In genomic region chr8:124721862-124722515, GRCm38 (mm10) we compare ENCODE assay signal across 7 mouse cellular contexts. TPM values are rescaled to one million over a fixed set of nuclear protein-coding genes. Genes with fewer than 3 reads are reported as not detected.
A peak's percentile ranks its signal among the peaks of the same experiment; 100 is the strongest.
DNase-seq lines count a peak whose midpoint lies in the region; ATAC-seq lines count a peak whose summit lies in the region.

Ttc13 (minus strand) TSS chr8:124721983.
Arv1 (plus strand) TSS chr8:124722139.

- peak; percentile 98 for DNase-seq in adrenal gland, adult 2 months
- peak; percentile 95 for DNase-seq in embryo, embryonic 11.5 days (ENCODE audit: low read depth, low spot score)
- peak; percentile 90 to 95 for DNase-seq in gastrocnemius, postnatal 36 days
- DNase-seq in left cerebral cortex, postnatal 25 days (ENCODE audit: low spot score in 2 of 2) = peak; percentile 96 to 97
- peak; percentile 94 for DNase-seq in midbrain, embryonic 10.5 days (ENCODE audit: low spot score)
- peak; percentile 89 for DNase-seq in right cerebral cortex, postnatal 4 days

- H3K4me3 ChIP-seq in intestine, embryonic 15.5 days (replicated peaks) = peak within 1 kb of the TSS; percentile 97
- peak within 1 kb of the TSS; percentile 98 for H3K4me3 ChIP-seq in midbrain, embryonic 10.5 days

- H3K4me2 ChIP-seq in intestine, embryonic 15.5 days (replicated peaks) = peak within 1 kb of the TSS; percentile 83

- no peaks in the 10 kb centered on the region for H3K9me3 ChIP-seq in intestine, embryonic 15.5 days
- H3K9me3 ChIP-seq in midbrain, embryonic 10.5 days (replicated peaks) = no peaks in the 10 kb centered on the region

- peak within 1 kb of the TSS; percentile 85 for H3K9ac ChIP-seq in intestine, embryonic 15.5 days

- peak within 1 kb of the TSS; percentile 48; the same call in 1 of the 2 replicates for H3K27ac ChIP-seq in intestine, embryonic 15.5 days
- H3K27ac ChIP-seq in midbrain, embryonic 10.5 days (replicated peaks) = peak within 1 kb of the TSS; percentile 91

- peaks cover 21% of the 10 kb centered on the region for H3K4me1 ChIP-seq in intestine, embryonic 15.5 days (replicated peaks)
- H3K4me1 ChIP-seq in midbrain, embryonic 10.5 days = peaks cover 28% of the 10 kb centered on the region

- no peaks in the 10 kb centered on the region for H3K27me3 ChIP-seq in intestine, embryonic 15.5 days (replicated peaks)
- H3K27me3 ChIP-seq in midbrain, embryonic 10.5 days (ENCODE audit: low read depth, poor library complexity, severe bottlenecking) = no peaks in the 10 kb centered on the region

- intact Hi-C loops in gastrocnemius, postnatal 36 days (cut with DNase I) = no loop called here
- intact Hi-C loops in left cerebral cortex, postnatal 25 days (cut with DNase I) = no loop called here

- WGBS in intestine, embryonic 15.5 days = under 1% methylated on average over 59 of the region's 59 CpGs
- under 1% methylated on average over 55 of the region's 59 CpGs for WGBS in midbrain, embryonic 10.5 days

- ATAC-seq in intestine, embryonic 15.5 days = peak; percentile 100

- no peaks in the 10 kb centered on the region for H3K36me3 ChIP-seq in intestine, embryonic 15.5 days
- H3K36me3 ChIP-seq in midbrain, embryonic 10.5 days = peaks cover 34% of the 10 kb centered on the region

RNA-seq across cellular contexts. Expression of gene Ttc13, which starts in this region (rescaled TPM):
- 10 to 100 TPM; 36.4 to 43.3 TPM for total RNA-seq in adrenal gland, adult 2 months (2021)
- 14.6 and 16.6 TPM in 2 replicates for polyA plus RNA-seq in adrenal gland, adult 2 months (2012; rRNA removed)
- 10 to 100 TPM; 15.6 to 18.5 TPM for total RNA-seq in gastrocnemius, postnatal 36 days (2021)
- polyA plus RNA-seq in intestine, embryonic 15.5 days (2015; fragmentation: Nextera tagmentation; extraction: Ambion mirVana) = 42.7 and 42.8 TPM in 2 replicates
- 10 to 100 TPM; 39.1 to 46.4 TPM for total RNA-seq in left cerebral cortex, postnatal 25 days (2021)
- 53.3 and 56.0 TPM in 2 replicates for polyA plus RNA-seq in midbrain, embryonic 10.5 days (2016; fragmentation: Nextera tagmentation; extraction: Ambion mirVana)

RNA-seq across cellular contexts. Expression of gene Arv1, which starts in this region (rescaled TPM):
- total RNA-seq in adrenal gland, adult 2 months (2021) = 10 to 100 TPM in 1 of 2 experiments, 1 to 10 TPM in 1; 9.2 to 10.7 TPM
- polyA plus RNA-seq in adrenal gland, adult 2 months (2012; rRNA removed) = 12.8 and 13.9 TPM in 2 replicates
- total RNA-seq in gastrocnemius, postnatal 36 days (2021) = 1 to 10 TPM; 2.2 to 2.9 TPM
- 19.7 and 20.9 TPM in 2 replicates for polyA plus RNA-seq in intestine, embryonic 15.5 days (2015; fragmentation: Nextera tagmentation; extraction: Ambion mirVana)
- 10 to 100 TPM; 11.1 to 11.4 TPM for total RNA-seq in left cerebral cortex, postnatal 25 days (2021)
- 35.4 and 36.5 TPM in 2 replicates for polyA plus RNA-seq in midbrain, embryonic 10.5 days (2016; fragmentation: Nextera tagmentation; extraction: Ambion mirVana)

Comparison
In these comparisons a context has a peak if more than half of its experiments do, and no peak if none do; other contexts are left out.
1. Peak in every context shown above with its lines: DNase-seq, ATAC-seq, H3K4me3 ChIP-seq and H3K27ac ChIP-seq.